Mouse (Mus musculus) ovary, postnatal 10 days (tissue): ENCODE measurements around the gene Cct7.
"Not testable (repeated sequence)": the region's sequence is repeated elsewhere in the genome, so short reads cannot be mapped to it uniquely, and the experiment has no call there.

Experiments
- DNase-seq: peaks from one replicate; pipeline ENCODE4 v3.0.0; 2022; ENCODE audit warnings: low spot score

Gene Cct7

GRCm38 (mm10) chr6:85450697-85451663, at the start of gene Cct7:
TSS of gene Cct7 (plus strand) at chr6:85451514.
- DNase-seq, result peak; percentile 97

GRCm38 (mm10) chr6:85402613-85403012, 48.7 kb upstream of the Cct7 start:
- no peak for DNase-seq

DNA sequence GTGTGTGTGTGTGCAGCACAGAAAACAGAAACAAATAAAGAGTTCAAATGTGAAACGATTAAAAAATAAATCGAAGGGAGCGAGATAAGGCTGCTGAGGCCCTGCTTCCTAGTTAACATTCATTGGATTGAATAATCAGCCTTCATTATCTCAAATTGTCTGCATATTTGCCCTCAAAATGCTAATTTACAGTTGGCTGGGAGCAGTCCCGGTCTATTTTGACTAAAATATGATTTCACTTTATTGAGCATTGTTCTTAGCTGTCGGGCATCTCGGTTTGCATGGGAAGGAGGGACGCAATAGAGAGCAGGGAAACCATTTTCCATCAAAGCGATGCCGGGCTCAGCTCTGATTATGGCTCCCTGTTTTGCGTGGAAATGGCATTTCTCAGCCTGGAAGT, 48.3 kb upstream of the Cct7 start:
- no peak for DNase-seq

GRCm38 (mm10) chr6:85409003-85409402, 42.3 kb upstream of the Cct7 start:
- no peak for DNase-seq

GRCm38 (mm10) chr6:85410771-85411273, 40.5 kb upstream of the Cct7 start:
- DNase-seq, result peak; percentile 31

GRCm38 (mm10) chr6:85415829-85416228, 35.5 kb upstream of the Cct7 start:
- no peak for DNase-seq

DNA sequence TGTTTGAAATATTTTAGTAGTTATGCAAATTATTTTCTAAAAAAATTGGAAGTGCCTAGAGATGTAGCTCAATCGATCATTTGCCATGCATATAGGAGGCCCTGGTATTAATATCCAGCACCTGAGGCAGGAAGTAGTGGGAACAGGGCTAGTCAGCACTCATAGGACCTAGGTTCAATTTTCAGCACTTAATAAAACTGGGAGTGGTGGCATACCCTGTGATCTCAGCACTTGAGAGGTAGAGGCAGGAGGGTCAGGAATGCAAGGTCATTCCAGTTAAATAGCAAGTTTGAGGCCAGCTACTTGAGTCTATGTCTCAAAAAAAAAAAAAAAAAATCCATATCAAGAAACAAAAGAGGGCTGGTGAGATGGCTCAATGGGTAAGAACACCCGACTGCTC, 32.2 kb upstream of the Cct7 start:
- DNase-seq, result no peak

DNA sequence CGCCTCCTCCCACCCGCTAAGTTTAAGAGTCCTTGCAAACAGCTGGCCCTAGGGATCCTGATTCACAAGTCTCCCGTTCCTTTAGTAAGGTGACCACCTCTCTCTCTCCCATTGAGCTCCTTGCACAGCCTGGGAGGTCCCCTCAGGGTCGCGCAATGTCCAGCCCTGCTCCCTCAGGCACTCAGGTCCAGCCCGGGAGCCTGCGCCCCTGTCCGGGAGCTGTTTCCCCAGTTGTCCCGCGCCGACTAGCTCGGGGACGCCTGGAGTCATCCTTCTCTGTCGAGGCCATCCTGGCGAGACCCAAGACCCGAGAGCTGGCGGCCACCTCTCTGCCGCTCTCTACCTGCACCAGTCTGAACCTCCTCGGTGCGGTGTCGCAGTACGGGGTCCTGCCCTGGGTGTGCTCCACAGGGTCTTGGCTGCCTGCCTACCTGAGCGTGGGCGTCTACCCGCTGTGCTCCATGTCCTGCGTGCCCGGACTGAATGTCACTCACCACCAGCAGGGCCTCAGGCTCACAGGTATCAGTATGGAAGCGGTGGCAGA, 27.4 kb upstream of the Cct7 start, which contains the start of gene Noto:
Gene Noto (plus strand): TSS at position 51 of the 544 bp plus-strand sequence.
- DNase-seq, result no peak

GRCm38 (mm10) chr6:85431274-85431841, 20.0 kb upstream of the Cct7 start:
- DNase-seq, result no peak

- DNase-seq, result peak; percentile 67
Measured at GRCm38 (mm10) chr6:85431842-85432431, 19.4 kb upstream of the Cct7 start, which contains the start of gene Smyd5. TSS of gene Smyd5 (plus strand) at chr6:85431989.

DNA sequence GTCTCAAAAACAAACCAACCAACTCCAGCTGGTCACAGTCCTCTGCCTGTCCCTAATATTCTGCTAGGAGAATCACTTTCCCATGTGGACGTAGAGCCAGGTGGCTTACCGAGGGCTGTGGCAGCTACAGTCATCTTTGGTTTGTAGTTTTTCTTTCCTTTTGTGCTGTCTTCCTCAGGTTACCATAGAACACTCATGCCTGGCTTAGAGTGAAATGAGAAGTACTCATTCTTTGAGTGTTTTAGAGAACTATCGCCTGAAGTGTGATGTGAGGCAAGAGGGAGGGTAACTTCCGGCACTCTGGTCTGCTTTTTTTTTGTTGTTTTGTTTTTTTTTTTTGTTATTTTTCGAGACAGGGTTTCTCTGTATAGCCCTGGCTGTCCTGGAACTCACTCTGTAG, 17.4 kb upstream of the Cct7 start:
- DNase-seq, result no peak

GRCm38 (mm10) chr6:85436204-85436603, 15.1 kb upstream of the Cct7 start:
- DNase-seq, result no peak

- DNase-seq, result no peak
Measured at GRCm38 (mm10) chr6:85436631-85437030, 14.7 kb upstream of the Cct7 start.

DNA sequence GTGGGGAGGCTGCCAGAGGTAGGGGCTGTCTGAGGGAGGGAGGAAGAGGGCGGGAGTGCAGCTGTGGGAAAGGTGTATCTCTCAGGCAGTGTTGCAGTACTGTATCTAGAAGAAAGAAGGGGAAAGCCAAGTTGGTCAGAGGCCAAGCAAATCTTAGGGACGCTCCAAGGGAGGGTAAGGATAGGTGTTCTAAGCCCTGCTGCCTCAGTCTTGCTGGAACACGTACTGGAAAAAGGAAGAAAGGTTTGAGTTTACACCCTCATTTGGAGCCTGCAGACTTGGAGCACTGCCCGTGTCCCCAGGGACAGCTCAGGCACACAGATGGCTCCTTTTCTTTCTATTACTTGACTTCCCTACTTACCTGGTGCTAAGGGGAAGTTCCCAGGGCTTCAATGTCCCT, 10.2 kb upstream of the Cct7 start:
- no peak for DNase-seq

- no peak for DNase-seq
Measured at GRCm38 (mm10) chr6:85443488-85444233, 7.7 kb upstream of the Cct7 start.

DNA sequence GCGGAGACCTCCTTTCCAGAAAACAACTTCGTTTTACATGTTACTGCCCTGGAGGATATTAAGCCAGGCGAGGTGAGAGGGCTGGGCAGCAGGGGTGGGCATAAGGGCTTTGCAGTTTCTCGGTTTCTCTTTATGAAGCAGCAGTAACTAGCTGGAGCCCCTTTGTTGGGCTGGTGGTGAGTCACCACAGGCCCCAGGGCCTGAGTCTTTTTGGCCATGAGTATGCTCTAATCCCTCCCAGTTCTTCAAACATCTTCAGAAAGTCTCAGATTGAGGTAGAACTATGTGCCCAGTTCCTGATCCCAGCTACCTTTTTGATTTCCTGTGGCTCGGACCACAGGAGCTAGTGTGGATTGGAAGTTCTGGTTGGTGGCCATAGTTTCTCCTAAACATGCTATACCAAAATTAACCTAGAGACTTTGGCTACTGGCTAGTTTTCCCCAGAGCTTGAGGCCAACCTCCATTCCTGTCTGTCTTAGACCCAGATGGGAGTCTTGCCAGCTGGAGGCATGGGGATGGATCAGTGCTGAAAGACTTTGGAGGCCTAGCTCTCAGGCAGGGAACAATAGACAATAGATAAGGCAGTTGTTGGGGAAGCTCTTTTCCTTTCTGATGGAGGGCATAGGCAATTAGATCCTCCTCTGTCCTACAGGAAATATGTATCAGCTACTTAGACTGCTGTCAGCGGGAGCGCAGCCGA, 6.9 kb upstream of the Cct7 start:
- no peak for DNase-seq

DNA sequence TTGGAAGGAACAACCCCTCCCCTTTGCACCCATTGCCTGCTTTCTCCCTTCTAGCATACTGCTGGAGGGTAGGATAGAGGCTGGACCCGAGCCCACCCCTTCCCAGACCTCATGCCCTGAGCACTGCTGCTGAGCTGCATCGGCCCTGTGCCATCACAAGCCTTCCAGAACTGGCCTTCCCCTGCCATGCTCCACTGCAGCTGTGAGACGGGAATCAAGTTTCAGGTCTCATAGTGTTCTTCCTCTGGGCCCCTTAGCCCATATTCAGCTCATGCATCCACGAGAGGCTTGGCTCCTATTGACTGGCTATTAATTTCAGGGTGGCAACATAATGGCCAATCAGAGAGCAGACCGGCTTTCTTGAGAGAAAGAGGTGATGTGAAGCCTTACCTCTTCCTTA, 6.0 kb upstream of the Cct7 start:
- DNase-seq, result no peak

DNA sequence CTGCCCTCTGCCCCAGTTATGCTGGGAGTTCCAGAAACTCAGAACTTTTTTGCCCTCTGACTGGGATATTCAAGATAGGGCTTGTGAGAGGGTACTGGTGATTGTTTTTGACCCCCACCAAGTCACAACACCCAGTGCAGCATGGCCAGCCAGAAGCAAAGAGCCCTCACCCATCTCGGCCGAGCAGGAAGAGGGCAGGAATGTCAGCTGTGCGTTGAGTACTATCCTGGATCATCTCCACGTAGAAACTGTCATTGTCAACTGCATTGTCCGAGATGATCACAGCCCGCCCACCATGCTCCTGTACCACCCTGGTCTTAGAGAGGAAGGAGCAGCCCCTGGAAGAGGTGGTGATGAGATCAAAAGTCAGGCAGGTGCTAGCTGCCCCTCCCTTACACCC, 4.0 kb upstream of the Cct7 start:
- no peak for DNase-seq

- DNase-seq, result not testable (repeated sequence)
Measured at GRCm38 (mm10) chr6:85450140-85450539, 1.2 kb upstream of the Cct7 start.

DNA sequence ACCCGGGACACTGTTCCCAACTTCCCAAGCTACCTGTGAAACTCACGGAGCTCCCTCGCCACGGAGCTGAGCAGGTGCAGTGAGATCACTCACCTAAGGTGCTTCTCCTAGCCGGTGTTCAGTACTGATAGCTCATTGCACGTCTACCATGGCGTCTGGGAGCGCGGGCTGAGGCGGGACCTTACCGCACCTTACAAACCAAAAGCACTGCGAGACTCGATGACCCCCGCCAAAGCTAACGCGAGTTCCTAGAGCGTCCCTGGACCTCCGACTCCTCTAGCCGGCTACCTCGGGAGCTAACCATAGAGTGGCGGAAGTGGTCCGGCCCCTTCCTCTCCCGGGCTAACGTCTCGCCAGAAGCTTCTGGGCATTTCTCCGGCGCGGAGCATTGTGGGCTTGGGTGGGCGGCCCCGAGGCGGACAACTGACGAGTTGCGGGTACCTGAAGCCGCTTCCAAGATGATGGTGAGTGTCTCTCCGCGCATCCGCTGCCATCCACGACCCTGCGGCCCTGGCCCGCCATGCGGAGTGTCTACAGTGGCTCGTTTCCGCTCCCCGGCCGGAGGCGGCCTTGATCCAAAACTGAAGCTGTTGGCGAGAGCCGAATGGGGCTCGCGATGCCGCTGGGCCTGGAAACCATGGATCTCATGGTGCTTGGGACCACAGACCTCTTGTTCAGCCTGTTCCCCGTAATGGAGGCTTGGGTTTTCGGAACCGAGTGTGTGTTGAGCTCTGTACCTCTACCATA, 523 bp downstream of the Cct7 start, which contains the start of gene Pradc1:
Gene Pradc1 (minus strand): TSS at position 307 of the 747 bp plus-strand sequence.
- DNase-seq, result peak; percentile 84

DNA sequence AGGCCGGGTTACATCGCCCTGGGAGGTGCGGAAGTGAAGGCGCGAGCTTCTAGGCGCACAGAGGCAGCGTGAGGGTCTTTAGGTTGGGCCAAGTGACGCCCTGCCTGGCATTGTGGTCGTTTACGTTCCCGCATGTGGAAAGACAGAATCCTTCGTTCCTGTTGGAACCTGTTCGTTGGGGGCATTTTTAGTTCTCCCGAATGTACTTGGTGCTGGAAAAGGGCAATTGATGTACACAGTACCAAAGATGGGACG, 1.0 kb downstream of the Cct7 start:
- DNase-seq, result no peak
